Mouse (Mus musculus) ES-CJ7 (cell line): ENCODE measurements around the gene Frmd4a.
"Not testable (repeated sequence)": the region's sequence is repeated elsewhere in the genome, so short reads cannot be mapped to it uniquely, and the experiment has no call there.

ENCODE experiments used
- DNase-seq: peaks from one replicate; pipeline ENCODE4 v3.0.0; 2011; ENCODE audit warnings: low read depth, low spot score

Gene Frmd4a

GRCm38 (mm10) chr2:4196041-4196440 lies 178.5 kb downstream of the Frmd4a start:
- DNase-seq, result no peak

- DNase-seq, result no peak
Observed at GRCm38 (mm10) chr2:4209234-4209633, 191.7 kb downstream of the Frmd4a start.

- no peak for DNase-seq
Observed at GRCm38 (mm10) chr2:4222497-4222828, 204.9 kb downstream of the Frmd4a start.

GRCm38 (mm10) chr2:4223316-4223715 lies 205.8 kb downstream of the Frmd4a start:
- no peak for DNase-seq

DNA sequence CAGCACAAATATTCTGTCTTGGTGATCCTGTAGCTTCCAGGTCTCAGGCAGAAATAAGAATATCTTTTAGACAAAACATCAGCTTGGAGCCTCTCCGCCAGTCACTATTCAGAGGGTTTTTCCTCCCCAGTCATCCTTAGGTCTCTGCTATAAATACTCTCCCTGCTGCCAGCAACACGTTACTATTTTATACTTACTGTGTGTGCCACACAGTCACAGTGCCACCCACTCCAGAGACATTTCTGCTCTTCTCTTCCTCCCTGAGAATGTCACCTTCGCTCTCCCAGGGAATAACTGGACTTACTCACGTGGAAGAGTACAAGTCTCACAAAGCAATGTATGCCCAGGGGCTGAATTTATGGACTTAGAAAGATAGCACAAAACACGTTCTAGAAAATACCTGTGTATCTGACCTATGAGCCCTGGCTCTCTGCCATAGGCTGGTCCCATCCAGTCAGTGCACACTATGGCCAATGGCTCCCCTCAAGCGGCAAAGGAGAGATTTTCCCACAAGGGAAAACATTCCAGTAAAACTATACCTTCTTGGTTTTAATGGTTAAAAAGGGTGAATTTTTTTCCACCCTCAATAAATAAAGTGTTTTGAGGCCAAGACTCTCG lies 209.5 kb downstream of the Frmd4a start:
- DNase-seq, result no peak

- no peak for DNase-seq
Observed at GRCm38 (mm10) chr2:4227563-4227962, 210.0 kb downstream of the Frmd4a start.

DNA sequence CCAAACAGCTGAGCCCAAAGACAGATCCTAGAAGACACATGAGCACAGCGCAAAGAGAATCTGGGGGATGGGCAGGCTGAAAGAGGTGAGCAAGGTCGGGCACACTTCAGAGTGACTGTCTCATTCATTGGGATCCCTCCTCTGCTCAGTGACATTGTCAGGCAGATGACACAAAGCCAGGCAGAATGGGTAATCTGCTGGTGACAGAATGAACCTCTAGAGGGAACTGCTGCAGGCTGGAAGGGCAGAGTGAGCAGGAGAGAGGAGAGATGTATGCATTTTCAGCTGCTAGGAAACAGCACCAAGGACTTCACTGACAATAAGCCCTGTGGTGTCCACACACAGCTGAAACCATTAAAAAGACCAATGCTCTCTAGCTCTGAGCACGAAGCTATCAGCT lies 211.0 kb downstream of the Frmd4a start:
- peak; percentile 7 for DNase-seq

GRCm38 (mm10) chr2:4232335-4232734 lies 214.8 kb downstream of the Frmd4a start:
- no peak for DNase-seq

DNA sequence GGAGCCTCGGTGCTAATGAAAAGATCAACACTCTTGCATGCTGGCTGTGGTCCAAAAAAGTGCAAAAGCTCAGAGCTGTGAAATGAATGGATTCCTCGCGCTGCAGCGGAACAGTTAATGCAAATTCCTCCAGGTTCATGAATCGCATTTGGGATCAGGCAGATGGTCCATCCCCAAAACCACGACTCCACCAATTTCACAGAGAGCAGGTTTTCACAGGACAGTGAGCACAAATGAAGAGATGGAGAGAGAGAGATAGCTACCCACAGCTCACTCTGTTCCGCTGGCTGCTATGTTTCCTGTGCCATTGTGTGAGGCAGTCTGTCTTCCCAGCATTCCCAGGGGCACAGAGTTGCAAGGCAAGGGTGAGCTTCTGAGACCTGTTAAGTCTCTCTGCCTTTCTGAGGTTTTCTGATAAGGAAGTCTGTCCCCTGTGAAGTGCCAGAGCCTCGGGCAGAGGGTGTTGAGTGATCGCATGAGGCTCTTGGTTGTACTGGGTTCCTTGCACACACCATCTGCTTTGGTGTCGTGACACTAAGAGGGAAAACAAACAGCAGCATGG lies 215.3 kb downstream of the Frmd4a start:
- DNase-seq, result no peak

GRCm38 (mm10) chr2:4237686-4238085 lies 220.2 kb downstream of the Frmd4a start:
- no peak for DNase-seq

- DNase-seq, result no peak
Observed at GRCm38 (mm10) chr2:4249723-4250122, 232.2 kb downstream of the Frmd4a start.

- DNase-seq, result no peak
Observed at GRCm38 (mm10) chr2:4252541-4253291, 235.2 kb downstream of the Frmd4a start.

GRCm38 (mm10) chr2:4253348-4253747 lies 235.8 kb downstream of the Frmd4a start:
- DNase-seq, result peak; percentile 41

- DNase-seq, result no peak
Observed at GRCm38 (mm10) chr2:4254083-4254482, 236.6 kb downstream of the Frmd4a start.

DNA sequence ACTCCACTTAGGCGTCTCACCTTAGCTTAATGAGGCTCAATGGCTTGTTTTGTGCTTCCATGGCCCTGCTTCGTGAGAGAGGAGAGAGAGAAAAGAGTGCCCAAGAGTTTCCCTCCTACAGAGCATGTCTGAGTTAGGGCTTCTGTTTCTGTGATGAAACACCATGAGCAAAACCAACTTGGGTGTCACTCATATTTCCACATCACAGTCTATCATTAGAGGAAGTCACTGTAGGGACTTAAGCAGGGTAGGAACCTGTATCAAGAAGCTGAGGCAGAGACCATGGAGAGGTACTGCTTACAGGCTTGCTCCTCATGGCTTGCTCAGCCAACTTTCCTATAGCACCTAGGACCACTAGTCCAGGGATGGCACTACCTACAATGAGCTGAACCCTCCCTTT lies 238.7 kb downstream of the Frmd4a start:
- no peak for DNase-seq

DNA sequence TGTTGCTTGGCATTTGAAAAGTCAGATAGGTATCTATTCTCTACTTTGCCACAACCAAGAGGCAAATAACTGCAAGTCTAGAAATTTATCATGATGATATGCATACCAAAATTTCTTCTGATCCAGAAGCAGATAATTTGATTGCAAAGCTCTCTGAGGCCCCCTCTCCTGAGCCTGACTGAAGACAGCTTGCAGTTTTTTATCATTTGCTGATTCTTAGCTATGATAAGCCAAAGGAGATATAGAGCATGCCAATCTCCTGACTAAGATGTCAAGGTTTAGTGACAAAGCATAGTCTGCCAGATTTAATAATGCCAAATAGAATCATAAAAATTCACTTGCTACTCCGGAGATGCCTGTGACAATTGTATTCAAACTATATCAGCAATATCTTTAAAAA lies 240.1 kb downstream of the Frmd4a start:
- no peak for DNase-seq

DNA sequence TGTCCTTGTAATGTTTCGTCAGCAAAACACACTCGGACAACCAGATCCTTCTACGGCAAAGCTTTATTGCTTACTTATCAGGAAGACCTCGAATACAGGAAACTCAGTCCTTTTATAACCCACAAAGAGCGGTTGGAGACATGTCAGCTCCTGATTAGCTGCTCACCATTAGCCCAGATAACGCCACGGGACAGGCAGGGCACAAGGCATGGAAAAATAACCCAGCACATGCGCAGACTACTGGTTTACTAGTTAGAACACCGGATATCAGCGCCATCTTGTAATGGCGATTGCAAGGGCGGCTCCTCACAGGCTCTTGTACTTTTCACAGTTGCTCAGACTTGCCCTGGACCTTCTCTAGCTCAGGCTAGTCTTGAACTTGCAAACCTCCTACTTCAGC lies 241.3 kb downstream of the Frmd4a start:
- DNase-seq, result not testable (repeated sequence)

DNA sequence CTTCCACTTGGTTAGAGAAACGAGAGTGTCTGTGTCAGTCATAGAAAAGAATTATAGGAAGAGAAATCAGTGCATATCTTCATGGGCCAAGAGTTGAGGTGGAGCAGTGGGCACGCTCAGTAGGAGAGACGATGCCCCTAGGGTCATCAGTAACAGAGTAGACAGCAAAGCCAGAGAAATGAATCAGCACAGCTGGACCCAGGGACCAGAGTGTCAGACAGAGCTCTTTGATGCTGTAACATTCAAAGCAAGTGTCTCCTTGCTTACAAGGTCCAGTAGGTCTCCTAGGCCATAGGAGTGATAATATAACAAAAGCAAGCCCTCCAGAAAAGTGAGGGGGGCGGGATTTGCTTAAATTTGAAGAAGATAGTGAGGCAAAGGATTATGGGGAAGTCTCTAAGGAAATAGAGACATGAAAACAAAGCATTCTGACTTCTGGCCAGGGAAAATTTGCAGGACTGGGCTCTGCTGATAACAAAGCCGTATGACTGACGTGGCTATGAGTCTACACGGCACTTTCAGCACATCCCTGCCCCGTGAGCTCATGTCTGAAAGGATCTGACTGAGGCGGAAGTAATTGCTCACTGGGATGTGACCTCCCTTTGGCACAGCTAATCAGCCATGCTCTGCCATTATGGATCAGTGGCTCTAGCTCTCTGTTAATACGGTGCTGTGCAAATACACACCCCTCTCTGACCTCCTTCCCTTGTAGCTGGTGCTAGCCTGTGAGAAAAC lies 243.0 kb downstream of the Frmd4a start:
- DNase-seq, result no peak

DNA sequence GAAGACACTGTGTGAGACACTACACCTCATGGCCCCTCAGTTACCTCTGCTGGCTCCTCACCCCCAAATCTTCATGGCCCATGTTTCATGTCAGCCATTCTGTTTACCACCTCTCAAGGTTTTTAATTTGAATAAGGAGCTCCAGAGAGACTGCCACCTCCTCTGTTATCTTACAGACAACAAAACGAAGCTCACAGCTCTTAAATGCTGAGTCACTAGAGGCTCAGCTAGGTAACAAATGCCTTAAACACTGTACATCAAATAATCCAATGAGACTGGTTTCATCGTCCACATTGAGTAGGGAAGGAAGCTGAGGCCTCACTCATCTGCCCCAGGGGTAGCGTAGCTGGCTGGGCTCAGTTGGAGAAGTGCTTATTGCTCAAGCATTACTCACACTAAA lies 245.2 kb downstream of the Frmd4a start:
- no peak for DNase-seq

GRCm38 (mm10) chr2:4267377-4267776 lies 249.9 kb downstream of the Frmd4a start:
- DNase-seq, result no peak

GRCm38 (mm10) chr2:4282777-4283176 lies 265.3 kb downstream of the Frmd4a start:
- DNase-seq, result no peak

GRCm38 (mm10) chr2:4285693-4286291 lies 268.3 kb downstream of the Frmd4a start:
- no peak for DNase-seq
